Comparison of ENCODE assay signal across 19 mouse cellular contexts in genomic region chr9:96851634-96852033, GRCm38 (mm10). TPM values are rescaled to one million over a fixed set of nuclear protein-coding genes. Genes with fewer than 3 reads are reported as not detected.
A peak's percentile ranks its signal among the peaks of the same experiment; 100 is the strongest.
DNase-seq lines count a peak whose midpoint lies in the region; ATAC-seq and TF ChIP-seq lines count a peak whose summit lies in the region.
"Had no signal": no experiment of that assay in that cellular context is flagged by ENCODE, and none has a peak within 500 bp of the region (broad histone marks: within the 10 kb centered on the region; RNA-seq: fewer than 3 reads in every experiment).

No protein-coding gene starts in this region.

- no peaks in the 10 kb centered on the region for H3K27me3 ChIP-seq in hindbrain, embryonic 12.5 days
- H3K27me3 ChIP-seq in hindbrain, embryonic 16.5 days (replicated peaks; ENCODE audit: control insufficient read depth, insufficient read depth, low read length) = no peaks in the 10 kb centered on the region
- no peaks in the 10 kb centered on the region for H3K27me3 ChIP-seq in lung, embryonic 16.5 days (ENCODE audit: control insufficient read depth, insufficient read depth, low read depth, low read length)
- H3K27me3 ChIP-seq: embryonic facial prominence, embryonic 13.5 days; limb, embryonic 12.5 days; neural tube, embryonic 13.5 days had no signal

- no peak overlapping the region for H3K9ac ChIP-seq in hindbrain, embryonic 12.5 days
- H3K9ac ChIP-seq in hindbrain, embryonic 16.5 days (ENCODE audit: low read depth, low read length) = no peak overlapping the region; the same call in 1 of the 2 replicates
- no peak overlapping the region for H3K9ac ChIP-seq in lung, embryonic 16.5 days (ENCODE audit: low read length)
- H3K9ac ChIP-seq: embryonic facial prominence, embryonic 13.5 days; limb, embryonic 12.5 days; liver, embryonic 14.5 days; neural tube, embryonic 13.5 days had no signal

- H3K4me2 ChIP-seq in hindbrain, embryonic 12.5 days (replicated peaks) = no peak overlapping the region
- no peak overlapping the region for H3K4me2 ChIP-seq in hindbrain, embryonic 16.5 days (ENCODE audit: low read length)
- no peak overlapping the region for H3K4me2 ChIP-seq in lung, embryonic 16.5 days (ENCODE audit: low read depth, low read length)
- H3K4me2 ChIP-seq: embryonic facial prominence, embryonic 13.5 days; limb, embryonic 12.5 days; neural tube, embryonic 13.5 days had no signal

- H3K4me1 ChIP-seq in hindbrain, embryonic 12.5 days = peaks cover 20% of the 10 kb centered on the region
- peaks cover 4% of the 10 kb centered on the region for H3K4me1 ChIP-seq in hindbrain, embryonic 16.5 days (ENCODE audit: control insufficient read depth, insufficient read depth, low read depth, low read length)
- H3K4me1 ChIP-seq in lung, embryonic 16.5 days (replicated peaks; ENCODE audit: control insufficient read depth, insufficient read depth, low read length) = peaks cover 2% of the 10 kb centered on the region; the same call in 1 of the 2 replicates
- H3K4me1 ChIP-seq in lung, adult 2 months (ENCODE audit: control insufficient read depth, insufficient read depth, low read length) = peaks cover 5% of the 10 kb centered on the region

- no peak overlapping the region for H3K4me3 ChIP-seq in hindbrain, embryonic 12.5 days
- H3K4me3 ChIP-seq in hindbrain, embryonic 16.5 days (ENCODE audit: low read length) = no peak overlapping the region
- H3K4me3 ChIP-seq in lung, embryonic 16.5 days (ENCODE audit: low read length) = no peak overlapping the region
- no peak overlapping the region for H3K4me3 ChIP-seq in lung, adult 2 months (replicated peaks; ENCODE audit: extremely low read depth, low read depth, low read length)
- H3K4me3 ChIP-seq: embryonic facial prominence, embryonic 13.5 days; limb, embryonic 12.5 days; neural tube, embryonic 13.5 days had no signal

- no peak for TF ChIP-seq POLR2A in lung, adult 2 months (IDR thresholded peaks at IDR 0.05; ENCODE audit: borderline replicate concordance, extremely low read depth, low read depth, low read length)

- H3K9me3 ChIP-seq in hindbrain, embryonic 12.5 days (replicated peaks) = no peaks in the 10 kb centered on the region
- no peaks in the 10 kb centered on the region for H3K9me3 ChIP-seq in hindbrain, embryonic 16.5 days (ENCODE audit: control insufficient read depth, low read length)
- H3K9me3 ChIP-seq in lung, embryonic 16.5 days (ENCODE audit: control insufficient read depth, low read length) = no peaks in the 10 kb centered on the region
- H3K9me3 ChIP-seq: embryonic facial prominence, embryonic 13.5 days; limb, embryonic 12.5 days; neural tube, embryonic 13.5 days had no signal

- WGBS in hindbrain, embryonic 12.5 days = 68% methylated on average over 7 of the region's 7 CpGs
- 57% methylated on average over 7 of the region's 7 CpGs for WGBS in hindbrain, embryonic 16.5 days
- WGBS in lung, embryonic 16.5 days = 29% methylated on average over 7 of the region's 7 CpGs
- 40% methylated on average over 7 of the region's 7 CpGs for WGBS in lung, adult 2 months

- TF ChIP-seq CTCF in lung, adult 2 months (IDR thresholded peaks at IDR 0.05; ENCODE audit: insufficient read depth, low read length) = no peak

- no peak for DNase-seq in lung, adult 2 months
- DNase-seq in frontal cortex, postnatal 36 days (ENCODE audit: low spot score in 2 of 2) = peak; percentile 68 to 77
- peak; percentile 54 for DNase-seq in right cerebral cortex, postnatal 25 days
- no peak for DNase-seq in heart, postnatal 4 days
- no peak for DNase-seq in MN1 (ENCODE audit: low spot score)
- DNase-seq: B cell, adult 2 months; heart, adult 18-20 months; heart, postnatal 10 days; kidney, postnatal 10 days; retina, postnatal 1 day; thymus, adult 2 months had no signal

- ATAC-seq in hindbrain, embryonic 12.5 days (ENCODE audit: low FRiP score) = no peak
- no peak for ATAC-seq in hindbrain, embryonic 16.5 days
- peak; percentile 56; the same call in 1 of the 2 replicates for ATAC-seq in lung, embryonic 16.5 days (ENCODE audit: low read depth)
- ATAC-seq: inflammation-experienced regulatory T-cells, adult 6 months had no signal

- H3K36me3 ChIP-seq in hindbrain, embryonic 12.5 days = no peaks in the 10 kb centered on the region
- no peaks in the 10 kb centered on the region for H3K36me3 ChIP-seq in hindbrain, embryonic 16.5 days (ENCODE audit: control insufficient read depth, insufficient read depth, low read length)
- no peaks in the 10 kb centered on the region for H3K36me3 ChIP-seq in lung, embryonic 16.5 days (ENCODE audit: control insufficient read depth, insufficient read depth, low read length)
- H3K36me3 ChIP-seq: embryonic facial prominence, embryonic 13.5 days; limb, embryonic 12.5 days had no signal

- H3K27ac ChIP-seq in hindbrain, embryonic 12.5 days = 0 out of 2 replicates have a peak overlapping the region, but pooled peaks have one; percentile 0
- no peak overlapping the region for H3K27ac ChIP-seq in hindbrain, embryonic 16.5 days (ENCODE audit: low read depth, low read length)
- H3K27ac ChIP-seq in lung, embryonic 16.5 days (ENCODE audit: low read length) = no peak overlapping the region
- H3K27ac ChIP-seq: embryonic facial prominence, embryonic 13.5 days; limb, embryonic 12.5 days; liver, embryonic 14.5 days; neural tube, embryonic 13.5 days had no signal

RNA-seq across cellular contexts. Expression of gene Pxylp1, which starts 40.8 kb away (rescaled TPM):
- polyA plus RNA-seq in hindbrain, embryonic 12.5 days (2016; fragmentation: Nextera tagmentation; extraction: Ambion mirVana) = 56.9 and 59.9 TPM in 2 replicates
- polyA plus RNA-seq in hindbrain, embryonic 16.5 days (2015; fragmentation: Nextera tagmentation; extraction: Ambion mirVana) = 30.7 and 37.6 TPM in 2 replicates
- polyA plus RNA-seq in lung, embryonic 16.5 days (2015; fragmentation: Nextera tagmentation; extraction: Ambion mirVana) = 15.8 and 16.2 TPM in 2 replicates
- 7.2 and 8.6 TPM in 2 replicates for polyA plus RNA-seq in lung, adult 2 months (2012; rRNA removed)
- 10 to 100 TPM; 22.0 to 28.3 TPM for total RNA-seq in heart, postnatal 4 days (2021)

Comparison
In these comparisons a context has a peak if more than half of its experiments do, and no peak if none do; other contexts are left out.
1. DNase-seq: peak in frontal cortex, postnatal 36 days (2 of 2) and right cerebral cortex, postnatal 25 days (single experiment); none in lung, adult 2 months (single experiment), heart, postnatal 4 days (single experiment) and MN1 (single experiment).